In the genomic region with DNA sequence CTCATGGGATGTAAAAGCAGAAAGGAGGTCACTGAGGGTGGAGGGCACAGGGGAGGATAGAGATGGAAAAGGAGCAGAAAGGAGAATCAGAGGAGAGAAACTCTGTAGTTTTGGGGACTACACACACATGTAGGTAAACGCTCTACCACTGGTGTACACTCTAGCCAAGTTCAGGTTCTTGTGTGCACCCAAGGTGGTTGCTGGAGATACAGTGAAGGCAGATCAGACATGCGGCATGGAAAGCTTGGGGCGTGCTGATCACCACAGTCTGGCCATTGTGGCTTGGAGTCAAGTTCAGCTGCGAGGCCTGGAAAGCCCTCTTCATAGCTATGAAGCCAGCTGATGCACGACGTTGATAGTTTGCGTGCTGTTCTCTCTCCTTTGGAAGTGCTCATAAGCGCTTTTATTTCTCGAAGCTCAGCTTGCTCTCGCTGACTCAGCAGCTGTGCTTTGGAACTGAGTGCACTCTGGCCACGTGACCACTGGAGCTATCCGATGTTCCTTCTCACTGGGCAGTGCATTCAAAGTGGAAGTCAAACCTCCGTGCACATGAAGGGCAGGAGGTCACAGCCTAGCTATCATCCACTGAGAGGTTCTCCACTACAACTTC, we compare ENCODE assay signal across 8 mouse cellular contexts.
DNase-seq lines count a peak whose midpoint lies in the region; ATAC-seq lines count a peak whose summit lies in the region.

No protein-coding gene starts in this region.

- DNase-seq in cerebellum, postnatal 25 days: peak; percentile 14 to 49
- no peak for DNase-seq in cerebellum, adult 9-10 months
- DNase-seq in right cerebral cortex, postnatal 10 days (ENCODE audit: low spot score in 2 of 2): peak; percentile 65 to 73
- no peak for DNase-seq in right cerebral cortex, adult 18-20 months
- DNase-seq in heart, postnatal 10 days: peak; percentile 79 to 82
- DNase-seq in lung, adult 18-20 months: peak; percentile 64 to 68
- peak; percentile 74 for DNase-seq in testis, postnatal 10 days (ENCODE audit: low spot score)

- intact Hi-C loops in heart, postnatal 10 days (cut with DNase I): no loop called here

- ATAC-seq in erythroid progenitor cell, adult 5-6 weeks (replicated peaks; ENCODE audit: low FRiP score, poor library complexity, severe bottlenecking): no peak

Comparison
In these comparisons a context has a peak if more than half of its experiments do, and no peak if none do; other contexts are left out.
1. DNase-seq: peak in cerebellum, postnatal 25 days (2 of 2), right cerebral cortex, postnatal 10 days (2 of 2), heart, postnatal 10 days (2 of 2), lung, adult 18-20 months (2 of 2) and testis, postnatal 10 days (single experiment); none in cerebellum, adult 9-10 months (single experiment) and right cerebral cortex, adult 18-20 months (single experiment).